Mouse (Mus musculus) hindbrain, embryonic 10.5 days (tissue): ENCODE measurements around the gene Susd1. TPM values are rescaled to one million over a fixed set of nuclear protein-coding genes. Genes with fewer than 3 reads are reported as not detected.

ENCODE experiments used
- DNase-seq: peaks from one replicate; pipeline ENCODE4 v3.0.0-alpha.2; 2017; ENCODE audit warnings: low spot score
- H3K27ac ChIP-seq: fragments of 300-500 bp; sonication (generic); 2 replicates; pipeline ENCODE4 v1.5.1; 2016; ENCODE audit warnings: mild to moderate bottlenecking, moderate library complexity
- H3K27me3 ChIP-seq: fragments of 300-500 bp; sonication (generic); 2 replicates; pipeline ENCODE4 v1.6.1; 2016; ENCODE audit warnings: mild to moderate bottlenecking; ENCODE audit not compliant: poor library complexity, insufficient read depth, severe bottlenecking
- H3K36me3 ChIP-seq: fragments of 300-500 bp; sonication (generic); 2 replicates; pipeline ENCODE4 v1.6.1; 2016; ENCODE audit warnings: mild to moderate bottlenecking, moderate library complexity
- H3K4me1 ChIP-seq: fragments of 300-500 bp; sonication (generic); replicated peaks from 2 replicates; pipeline ENCODE4 v1.6.1; 2016; ENCODE audit warnings: mild to moderate bottlenecking
- H3K4me3 ChIP-seq: fragments of 300-500 bp; sonication (generic); 2 replicates; pipeline ENCODE4 v1.5.1; 2016; ENCODE audit warnings: mild to moderate bottlenecking, moderate library complexity
- H3K9me3 ChIP-seq: fragments of 300-500 bp; sonication (generic); 2 replicates; pipeline ENCODE4 v1.6.1; 2016; ENCODE audit warnings: mild to moderate bottlenecking, moderate library complexity
- WGBS: fragments of 180-500 bp; shearing (Covaris S2); methylation state at CpG from one replicate; pipeline ENCODE4 v1.1.7; 2016; 5-methylcytosine and 5-hydroxymethylcytosine counted together
- polyA plus RNA-seq: library from polyadenylated mRNA; unstranded; fragments of >200 nt; fragmentation: Nextera tagmentation; extraction: Ambion mirVana; gene quantifications from 2 replicates; pipeline ENCODE4 v1.2.1, GENCODE M21; 2016

The Susd1 gene
- 2.0 and 2.1 TPM in 2 replicates for polyA plus RNA-seq

GRCm38 (mm10) chr4:59437990-59438854 lies at the start of gene Susd1:
Gene Susd1 (minus strand): TSS chr4:59438633.
- peak; percentile 70 for DNase-seq
- Histone ChIP-seq H3K36me3 (no peaks in the 10 kb centered on the region), H3K4me3 (peak within 1 kb of the TSS; percentile 72), H3K9me3 (0 out of 2 replicates have a peak, but pooled peaks cover 4% of the 10 kb centered on the region), H3K27me3 (peaks cover 51% of the 10 kb centered on the region), H3K27ac (peak within 1 kb of the TSS; percentile 85), H3K4me1 (peaks cover 14% of the 10 kb centered on the region)
- WGBS: under 1% methylated on average over 75 of the region's 75 CpGs

GRCm38 (mm10) chr4:59471306-59471705 lies 32.9 kb upstream of the Susd1 start:
- no peak for DNase-seq
- H3K27me3 ChIP-seq: no peaks in the 10 kb centered on the region
- H3K27ac ChIP-seq: no peak overlapping the region
- no peaks in the 10 kb centered on the region for H3K36me3 ChIP-seq
- no peaks in the 10 kb centered on the region for H3K9me3 ChIP-seq
- no peaks in the 10 kb centered on the region for H3K4me1 ChIP-seq
- H3K4me3 ChIP-seq: no peak overlapping the region

- no peak overlapping the region for H3K4me3 ChIP-seq
- no peaks in the 10 kb centered on the region for H3K36me3 ChIP-seq
- WGBS: 83% methylated on average over 2 of the region's 2 CpGs
- no peaks in the 10 kb centered on the region for H3K27me3 ChIP-seq
- no peak for DNase-seq
- H3K4me1 ChIP-seq: no peaks in the 10 kb centered on the region
- no peaks in the 10 kb centered on the region for H3K9me3 ChIP-seq
- H3K27ac ChIP-seq: no peak overlapping the region
These were observed 27.0 kb upstream of the Susd1 start for GRCm38 (mm10) chr4:59465449-59465848.

GRCm38 (mm10) chr4:59464661-59465060 lies 26.2 kb upstream of the Susd1 start:
- DNase-seq: no peak
- no peaks in the 10 kb centered on the region for H3K27me3 ChIP-seq
- no peaks in the 10 kb centered on the region for H3K4me1 ChIP-seq
- no peaks in the 10 kb centered on the region for H3K36me3 ChIP-seq
- no peak overlapping the region for H3K27ac ChIP-seq
- 94% methylated on average over 6 of the region's 6 CpGs for WGBS
- H3K4me3 ChIP-seq: no peak overlapping the region
- H3K9me3 ChIP-seq: no peaks in the 10 kb centered on the region

GRCm38 (mm10) chr4:59462494-59462893 lies 24.1 kb upstream of the Susd1 start:
- 86% methylated on average over 6 of the region's 6 CpGs for WGBS
- Histone ChIP-seq H3K27ac (no peak overlapping the region), H3K36me3 (no peaks in the 10 kb centered on the region), H3K9me3 (no peaks in the 10 kb centered on the region), H3K4me3 (no peak overlapping the region), H3K27me3 (no peaks in the 10 kb centered on the region), H3K4me1 (no peaks in the 10 kb centered on the region)
- no peak for DNase-seq

- no peak for DNase-seq
- Histone ChIP-seq H3K4me1 (no peaks in the 10 kb centered on the region), H3K9me3 (no peaks in the 10 kb centered on the region), H3K27me3 (no peaks in the 10 kb centered on the region), H3K27ac (no peak overlapping the region), H3K4me3 (no peak overlapping the region), H3K36me3 (no peaks in the 10 kb centered on the region)
- WGBS: 85% methylated on average over 11 of the region's 11 CpGs
These were observed 22.8 kb upstream of the Susd1 start for GRCm38 (mm10) chr4:59461116-59461727.

GRCm38 (mm10) chr4:59459216-59459955 lies 21.0 kb upstream of the Susd1 start:
- Histone ChIP-seq H3K36me3 (no peaks in the 10 kb centered on the region), H3K4me3 (no peak overlapping the region), H3K27ac (no peak overlapping the region), H3K9me3 (no peaks in the 10 kb centered on the region), H3K27me3 (no peaks in the 10 kb centered on the region), H3K4me1 (no peaks in the 10 kb centered on the region)
- no peak for DNase-seq
- WGBS: 86% methylated on average over 13 of the region's 13 CpGs

- H3K9me3 ChIP-seq: no peaks in the 10 kb centered on the region
- no peaks in the 10 kb centered on the region for H3K36me3 ChIP-seq
- no peak overlapping the region for H3K4me3 ChIP-seq
- H3K27ac ChIP-seq: no peak overlapping the region
- H3K27me3 ChIP-seq: no peaks in the 10 kb centered on the region
- no peaks in the 10 kb centered on the region for H3K4me1 ChIP-seq
- WGBS: 61% methylated on average over 9 of the region's 9 CpGs
- no peak for DNase-seq
These were observed 19.5 kb upstream of the Susd1 start for GRCm38 (mm10) chr4:59457941-59458340.

- no peak overlapping the region for H3K4me3 ChIP-seq
- DNase-seq: no peak
- H3K36me3 ChIP-seq: no peaks in the 10 kb centered on the region
- no peak overlapping the region for H3K27ac ChIP-seq
- 94% methylated on average over 5 of the region's 5 CpGs for WGBS
- no peaks in the 10 kb centered on the region for H3K9me3 ChIP-seq
- H3K4me1 ChIP-seq: no peaks in the 10 kb centered on the region
- no peaks in the 10 kb centered on the region for H3K27me3 ChIP-seq
These were observed 18.7 kb upstream of the Susd1 start for GRCm38 (mm10) chr4:59457091-59457490.

- H3K4me1 ChIP-seq: no peaks in the 10 kb centered on the region
- H3K4me3 ChIP-seq: no peak overlapping the region
- H3K36me3 ChIP-seq: no peaks in the 10 kb centered on the region
- WGBS: 76% methylated on average over 2 of the region's 2 CpGs
- no peak for DNase-seq
- no peaks in the 10 kb centered on the region for H3K27me3 ChIP-seq
- H3K27ac ChIP-seq: no peak overlapping the region
- no peaks in the 10 kb centered on the region for H3K9me3 ChIP-seq
These were observed 17.0 kb upstream of the Susd1 start for GRCm38 (mm10) chr4:59455465-59455864.

- DNase-seq: no peak
- Histone ChIP-seq H3K9me3 (no peaks in the 10 kb centered on the region), H3K27ac (no peak overlapping the region), H3K27me3 (no peaks in the 10 kb centered on the region), H3K4me1 (no peaks in the 10 kb centered on the region), H3K36me3 (no peaks in the 10 kb centered on the region), H3K4me3 (no peak overlapping the region)
- whole genome bisulfite sequencing: 82% methylated on average over 3 of the region's 3 CpGs
These were observed 15.6 kb upstream of the Susd1 start for GRCm38 (mm10) chr4:59454046-59454445.

GRCm38 (mm10) chr4:59452503-59452933 lies 14.1 kb upstream of the Susd1 start:
- H3K4me1 ChIP-seq: peaks cover 5% of the 10 kb centered on the region
- no peaks in the 10 kb centered on the region for H3K27me3 ChIP-seq
- H3K9me3 ChIP-seq: no peaks in the 10 kb centered on the region
- no peak overlapping the region for H3K4me3 ChIP-seq
- no peaks in the 10 kb centered on the region for H3K36me3 ChIP-seq
- H3K27ac ChIP-seq: no peak overlapping the region
- no peak for DNase-seq
- whole genome bisulfite sequencing: 90% methylated on average over 8 of the region's 8 CpGs

- 85% methylated on average over 3 of the region's 3 CpGs for WGBS
- Histone ChIP-seq H3K36me3 (no peaks in the 10 kb centered on the region), H3K9me3 (no peaks in the 10 kb centered on the region), H3K4me1 (peaks cover 5% of the 10 kb centered on the region), H3K27ac (no peak overlapping the region), H3K4me3 (no peak overlapping the region), H3K27me3 (no peaks in the 10 kb centered on the region)
- DNase-seq: no peak
These were observed 12.5 kb upstream of the Susd1 start for GRCm38 (mm10) chr4:59450906-59451305.
